Mouse (Mus musculus) monocyte, adult 59 days (primary cell): ENCODE data around the gene Srf. TPM values are rescaled to one million over a fixed set of nuclear protein-coding genes. Genes with fewer than 3 reads are reported as not detected.

Experiments used
- total RNA-seq, 2 experiments: library from RNA; stranded (reverse); gene quantifications; one replicate each; pipeline ENCODE4 v1.2.4; 2023

The Srf gene
- total RNA-seq = 10 to 100 TPM; 42.4 to 66.7 TPM

DNA sequence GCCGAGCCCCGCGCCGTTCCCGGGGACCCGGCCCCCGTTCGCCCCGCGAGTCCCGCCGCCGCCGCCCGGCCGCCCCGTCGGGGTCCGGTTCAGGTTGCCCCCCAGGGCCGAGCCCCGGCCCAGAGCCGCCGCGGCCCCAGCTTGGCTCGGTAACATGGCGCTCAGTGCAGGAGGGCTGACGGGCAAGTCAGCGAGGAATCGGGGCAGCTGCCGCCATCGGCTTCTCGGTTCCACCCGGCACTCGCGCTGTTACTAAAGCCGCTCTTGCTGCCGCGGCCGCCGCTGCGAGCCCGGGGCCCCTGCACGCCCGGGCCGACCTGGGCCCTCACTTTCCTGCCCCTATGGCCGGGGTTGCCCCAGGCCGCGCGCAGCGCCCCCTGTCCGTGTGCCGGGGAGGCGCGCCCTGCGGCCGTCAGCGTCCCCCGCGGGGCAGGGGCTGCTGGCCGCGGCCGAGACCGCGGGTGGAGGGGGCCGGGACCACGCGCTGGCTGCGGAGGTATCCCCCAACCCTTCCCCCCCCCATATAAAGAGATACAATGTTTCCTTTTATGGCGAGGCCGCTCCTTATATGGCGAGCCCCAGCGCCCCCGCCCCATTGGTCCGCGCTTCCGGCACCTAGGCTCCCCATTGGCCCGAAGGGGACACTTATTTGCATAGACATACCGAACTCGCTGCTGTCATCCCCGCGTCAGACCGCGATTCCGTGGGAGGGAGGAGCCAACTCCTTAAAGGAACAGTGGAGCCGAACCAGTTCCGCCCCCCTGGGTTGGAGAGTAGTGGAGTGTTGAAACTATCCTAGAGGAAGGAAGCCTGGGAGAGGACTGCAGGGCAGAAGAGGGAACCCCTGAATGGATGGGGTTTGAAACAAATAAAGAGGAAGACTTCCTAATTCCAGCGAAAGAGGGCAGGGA lies at the start of gene Srf:
Gene Srf, minus strand, starts transcription at position 503 of the 911 bp plus-strand sequence.

DNA sequence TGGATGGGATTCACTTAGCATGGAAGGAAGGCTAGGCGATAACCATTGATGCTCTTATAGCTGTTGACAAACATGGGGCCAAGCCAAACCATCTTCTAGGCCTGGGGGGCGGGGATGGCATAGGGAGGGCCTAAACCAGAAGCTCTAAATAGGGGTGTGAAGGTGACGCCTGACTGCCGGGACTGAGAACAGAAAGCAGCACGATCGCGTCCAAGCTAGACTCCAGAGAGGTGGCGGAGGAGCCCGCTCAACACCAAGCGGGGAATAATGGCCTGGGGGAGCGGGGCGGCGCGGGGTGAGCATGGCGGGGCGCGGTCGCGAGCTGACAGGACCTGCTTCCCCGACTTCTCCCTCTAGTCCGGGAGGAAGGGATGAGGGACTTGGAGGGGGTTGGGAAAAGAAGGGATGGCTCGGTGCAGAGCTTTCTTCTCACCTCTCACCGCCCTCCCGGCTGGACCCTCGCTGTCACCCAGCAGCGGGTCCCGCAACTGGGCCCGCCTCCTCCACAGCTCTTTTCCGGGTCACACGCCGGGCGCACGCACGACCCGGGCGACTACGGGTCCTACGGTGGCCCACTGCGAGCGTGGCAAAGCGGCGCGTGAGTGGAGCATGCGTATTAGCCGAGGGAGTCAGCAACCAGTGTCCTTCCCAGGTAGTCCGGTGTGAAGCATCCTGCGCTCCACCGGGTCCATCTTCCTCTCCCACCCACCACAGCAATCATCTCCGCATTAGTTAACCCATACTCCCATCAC lies 10.0 kb downstream of the Srf start, which contains the start of gene Cul9:
Gene Cul9, minus strand, starts transcription at position 576 of the 752 bp plus-strand sequence.

Other genes starting within 250 kb of the Srf start
- gene Abcc10, start 227.8 kb downstream of the Srf start, total RNA-seq = 10 to 100 TPM in 1 of 2 experiments, 1 to 10 TPM in 1; 9.6 to 10.1 TPM
- gene Zfp318, start 172.4 kb downstream of the Srf start, total RNA-seq = 10 to 100 TPM; 22.7 to 24.0 TPM
- not detected for gene Crip3, start 127.2 kb downstream of the Srf start, total RNA-seq
- gene Slc22a7, start 117.7 kb downstream of the Srf start, total RNA-seq = not detected
- under 1 TPM in 1 of 2 experiments, not detected in 1; 0.08 TPM for gene Ttbk1, start 68.5 kb downstream of the Srf start, total RNA-seq
- gene Dnph1, start 59.5 kb downstream of the Srf start, total RNA-seq = under 1 TPM; 0.55 to 0.91 TPM
- gene Cul9, start 9.8 kb downstream of the Srf start, total RNA-seq = 10 to 100 TPM; 15.7 to 17.2 TPM
- gene Ptk7, start 73.3 kb upstream of the Srf start, total RNA-seq = under 1 TPM in 1 of 2 experiments, not detected in 1; 0.13 TPM
- 10 to 100 TPM; 15.4 to 16.5 TPM for gene Klc4, start 89.8 kb upstream of the Srf start, total RNA-seq
- 10 to 100 TPM; 28.2 to 28.9 TPM for gene Mrpl2, start 90.1 kb upstream of the Srf start, total RNA-seq
- gene Cul7, start 94.2 kb upstream of the Srf start, total RNA-seq = 1 to 10 TPM; 3.3 to 3.9 TPM
- gene Rrp36, start 118.2 kb upstream of the Srf start, total RNA-seq = 10 to 100 TPM; 26.2 to 34.3 TPM
- gene Mea1, start 122.6 kb upstream of the Srf start, total RNA-seq = 10 to 100 TPM; 51.6 to 52.0 TPM
- 10 to 100 TPM; 63.0 to 63.2 TPM for gene Klhdc3, start 124.7 kb upstream of the Srf start, total RNA-seq
- 10 to 100 TPM; 31.6 to 32.7 TPM for gene Ppp2r5d, start 148.9 kb upstream of the Srf start, total RNA-seq
- 10 to 100 TPM; 28.4 to 29.5 TPM for gene Pex6, start 155.3 kb upstream of the Srf start, total RNA-seq
- 1 to 10 TPM; 4.1 to 4.3 TPM for gene Gnmt, start 173.0 kb upstream of the Srf start, total RNA-seq
- gene Cnpy3, start 196.0 kb upstream of the Srf start, total RNA-seq = 100 to 1,000 TPM; 164 to 171 TPM
- gene Ptcra, start 207.5 kb upstream of the Srf start, total RNA-seq = not detected
- 10 to 100 TPM; 11.8 to 13.2 TPM for gene 2310039H08Rik, start 216.5 kb upstream of the Srf start, total RNA-seq
- 10 to 100 TPM; 41.1 to 41.2 TPM for gene Rpl7l1, start 226.5 kb upstream of the Srf start, total RNA-seq